10 mouse cellular contexts compared by ENCODE assay signal in genomic region chr3:79500279-79500678, GRCm38 (mm10).
DNase-seq lines count a peak whose midpoint lies in the region; ATAC-seq and TF ChIP-seq lines count a peak whose summit lies in the region.
"Had no signal": no experiment of that assay in that cellular context is flagged by ENCODE, and none has a peak within 500 bp of the region (broad histone marks: within the 10 kb centered on the region; RNA-seq: fewer than 3 reads in every experiment).

No protein-coding gene starts in this region.

- peak; percentile 94 for DNase-seq in heart, adult 11 months
- DNase-seq in Patski (ENCODE audit: low read depth, low spot score): no peak
- DNase-seq in heart, adult 9 months (ENCODE audit: low spot score in 2 of 2): peak; percentile 50 to 63
- DNase-seq in kidney, adult 9 months: peak; percentile 66
- DNase-seq in left cerebral cortex, postnatal 14 days (ENCODE audit: low spot score in 2 of 2): no peak
- no peak for DNase-seq in cerebellum, adult 11 months
- no peak for DNase-seq in B cell, adult 2 months
- DNase-seq: cerebellum, postnatal 25 days had no signal

- H3K4me3 ChIP-seq in heart, embryonic 12.5 days: no peak overlapping the region
- H3K4me3 ChIP-seq: heart, embryonic 15.5 days had no signal

- H3K27me3 ChIP-seq in heart, embryonic 12.5 days (replicated peaks): no peaks in the 10 kb centered on the region
- no peaks in the 10 kb centered on the region for H3K27me3 ChIP-seq in Patski
- H3K27me3 ChIP-seq: heart, embryonic 15.5 days had no signal

- peaks cover 38% of the 10 kb centered on the region for H3K36me3 ChIP-seq in heart, embryonic 12.5 days

- WGBS in heart, embryonic 12.5 days: 85% methylated on average over 10 of the region's 10 CpGs

- H3K9ac ChIP-seq in heart, embryonic 12.5 days: no peak overlapping the region
- H3K9ac ChIP-seq: heart, embryonic 15.5 days had no signal

- POLR2A ChIA-PET in Patski (lab: Charles Lee): interaction anchor here (0.6 kb wide), 1 partner anchor 341 kb away, joined by 3 read pairs; no protein-coding TSS in a partner anchor

- intact Hi-C loops in left cerebral cortex, postnatal 14 days (cut with DNase I): loop anchor here (5.0 kb wide), 1 partner anchor 87 kb away; no protein-coding TSS in a partner anchor

- CTCF ChIA-PET in Patski (lab: Charles Lee): interaction anchor here (0.6 to 2.3 kb wide), 6 partner anchors 40 to 299 kb away, joined by 3 to 10 read pairs (median 3); no protein-coding TSS in a partner anchor

- H3K9me3 ChIP-seq in heart, embryonic 12.5 days (replicated peaks): no peaks in the 10 kb centered on the region
- H3K9me3 ChIP-seq: heart, embryonic 15.5 days had no signal

- no peak for ATAC-seq in heart, embryonic 12.5 days (ENCODE audit: insufficient number of reproducible peaks, low FRiP score)
- peak; percentile 37 for ATAC-seq in Patski

- in situ Hi-C loops in Patski (cut with MboI; ENCODE audit: low pct_unique_long_range_greater_than_20kb): no loop called here

- no peak overlapping the region for H3K27ac ChIP-seq in heart, embryonic 12.5 days (ENCODE audit: poor library complexity, severe bottlenecking)
- H3K27ac ChIP-seq: heart, embryonic 15.5 days had no signal

- no peak overlapping the region for H3K4me2 ChIP-seq in heart, embryonic 12.5 days
- H3K4me2 ChIP-seq: heart, embryonic 15.5 days had no signal

- TF ChIP-seq CTCF in Patski (IDR thresholded peaks at IDR 0.05): no peak

- H3K4me1 ChIP-seq in heart, embryonic 12.5 days (replicated peaks): no peaks in the 10 kb centered on the region
- H3K4me1 ChIP-seq: heart, embryonic 15.5 days had no signal

Comparison
In these comparisons a context has a peak if more than half of its experiments do, and no peak if none do; other contexts are left out.
1. DNase-seq: peak in heart, adult 11 months (single experiment), heart, adult 9 months (2 of 2) and kidney, adult 9 months (single experiment); none in Patski (single experiment), left cerebral cortex, postnatal 14 days (0 of 2), cerebellum, adult 11 months (single experiment) and B cell, adult 2 months (0 of 2).